Mouse (Mus musculus) liver, embryonic 16.5 days (tissue): ENCODE results near the gene Plekhg1. TPM values are rescaled to one million over a fixed set of nuclear protein-coding genes. Genes with fewer than 3 reads are reported as not detected.

ENCODE experiments used
- ATAC-seq: fragments of 200-750 bp; cut with Nextera tagmentation; 2 replicates; pipeline ENCODE4 v1.8.0; 2017; ENCODE audit warnings: low read depth, mild to moderate bottlenecking, moderate number of reproducible peaks, moderate library complexity
- H3K27ac ChIP-seq: fragments of 300-500 bp; sonication (generic); 2 replicates; pipeline ENCODE4 v1.5.1; 2014; ENCODE audit warnings: mild to moderate bottlenecking, low read length
- H3K27me3 ChIP-seq: fragments of 300-500 bp; sonication (generic); 2 replicates; pipeline ENCODE4 v1.6.1; 2014; ENCODE audit warnings: low read depth, low read length, mixed read lengths; ENCODE audit not compliant: control insufficient read depth, insufficient read depth
- H3K36me3 ChIP-seq: fragments of 300-500 bp; sonication (generic); 2 replicates; pipeline ENCODE4 v1.6.1; 2014; ENCODE audit warnings: mild to moderate bottlenecking; ENCODE audit not compliant: control insufficient read depth, insufficient read depth
- H3K4me1 ChIP-seq: fragments of 300-500 bp; sonication (generic); 2 replicates; pipeline ENCODE4 v1.6.1; 2014; ENCODE audit warnings: low read depth, low read length, mixed read lengths; ENCODE audit not compliant: control insufficient read depth
- H3K4me2 ChIP-seq: fragments of 300-500 bp; sonication (generic); 2 replicates; pipeline ENCODE4 v1.6.1; 2014; ENCODE audit warnings: low read depth, low read length, mixed read lengths
- H3K4me3 ChIP-seq: fragments of 300-500 bp; sonication (generic); 2 replicates; pipeline ENCODE4 v1.5.1; 2014; ENCODE audit warnings: low read depth, mild to moderate bottlenecking, low read length
- H3K9ac ChIP-seq: fragments of 300-500 bp; sonication (generic); 2 replicates; pipeline ENCODE4 v1.6.1; 2014; ENCODE audit warnings: low read depth, low read length
- H3K9me3 ChIP-seq: fragments of 300-500 bp; sonication (generic); replicated peaks from 2 replicates; pipeline ENCODE4 v1.6.1; 2016; ENCODE audit warnings: low read length; ENCODE audit not compliant: control insufficient read depth
- WGBS: fragments of 180-500 bp; shearing (Covaris S2); extraction: QIAGEN DNeasy Blood & Tissue Kit; methylation state at CpG from one replicate; pipeline ENCODE4 v1.1.7; 2014; ENCODE audit not compliant: insufficient replicate concordance; 5-methylcytosine and 5-hydroxymethylcytosine counted together
- polyA plus RNA-seq: library from polyadenylated mRNA; unstranded; fragments of >200 nt; fragmentation: Nextera tagmentation; extraction: Ambion mirVana; gene quantifications from 2 replicates; pipeline ENCODE4 v1.2.1, GENCODE M21; 2015

Plekhg1 gene
- polyA plus RNA-seq, 1 experiment from 2014 or later = 2.2 TPM

- Histone ChIP-seq H3K4me3 (no peak overlapping the region), H3K27me3 (no peaks in the 10 kb centered on the region), H3K27ac (no peak overlapping the region), H3K36me3 (no peaks in the 10 kb centered on the region), H3K9ac (no peak overlapping the region), H3K4me2 (no peak overlapping the region), H3K4me1 (no peaks in the 10 kb centered on the region), H3K9me3 (no peaks in the 10 kb centered on the region)
- whole genome bisulfite sequencing = 69% methylated on average over 5 of the region's 5 CpGs
- no peak for ATAC-seq
These were observed 29.0 kb downstream of the Plekhg1 start for GRCm38 (mm10) chr10:3769131-3769530.

DNA sequence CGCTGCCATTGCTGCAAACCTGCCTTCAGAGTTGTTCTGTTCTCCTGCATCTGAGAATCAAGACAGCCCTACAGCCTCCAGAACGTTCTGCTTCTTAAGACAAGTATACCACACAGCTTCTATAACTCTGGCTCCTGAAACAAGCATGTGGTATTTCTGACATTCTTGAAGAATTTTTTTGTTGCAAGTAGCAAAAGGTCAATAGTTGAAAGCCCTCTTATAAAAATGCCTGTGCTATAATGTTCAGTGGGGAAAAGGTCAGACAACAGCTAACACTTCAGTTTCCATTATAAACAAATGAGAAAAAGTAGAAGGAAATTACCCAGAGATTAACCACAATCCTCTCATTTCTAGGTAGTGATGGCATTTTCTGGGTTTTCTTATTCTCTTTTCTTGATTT lies 34.2 kb downstream of the Plekhg1 start:
- no peaks in the 10 kb centered on the region for H3K36me3 ChIP-seq
- no peak for ATAC-seq
- H3K9ac ChIP-seq = no peak overlapping the region
- 44% methylated on average over 2 of the region's 2 CpGs for WGBS
- H3K9me3 ChIP-seq = no peaks in the 10 kb centered on the region
- H3K27me3 ChIP-seq = no peaks in the 10 kb centered on the region
- H3K4me2 ChIP-seq = no peak overlapping the region
- no peak overlapping the region for H3K4me3 ChIP-seq
- H3K27ac ChIP-seq = no peak overlapping the region
- H3K4me1 ChIP-seq = no peaks in the 10 kb centered on the region

- H3K27ac ChIP-seq = no peak overlapping the region
- no peak overlapping the region for H3K4me3 ChIP-seq
- WGBS = 50% methylated on average over 2 of the region's 2 CpGs
- no peaks in the 10 kb centered on the region for H3K9me3 ChIP-seq
- H3K4me1 ChIP-seq = no peaks in the 10 kb centered on the region
- no peak overlapping the region for H3K4me2 ChIP-seq
- no peaks in the 10 kb centered on the region for H3K27me3 ChIP-seq
- ATAC-seq = no peak
- no peak overlapping the region for H3K9ac ChIP-seq
- no peaks in the 10 kb centered on the region for H3K36me3 ChIP-seq
These were observed 36.6 kb downstream of the Plekhg1 start for GRCm38 (mm10) chr10:3776761-3777160.

GRCm38 (mm10) chr10:3785362-3785761 lies 45.2 kb downstream of the Plekhg1 start:
- H3K4me1 ChIP-seq = no peaks in the 10 kb centered on the region
- no peak overlapping the region for H3K4me2 ChIP-seq
- H3K9ac ChIP-seq = no peak overlapping the region
- no peak overlapping the region for H3K4me3 ChIP-seq
- H3K27ac ChIP-seq = no peak overlapping the region
- 82% methylated on average over 4 of the region's 4 CpGs for WGBS
- H3K27me3 ChIP-seq = no peaks in the 10 kb centered on the region
- H3K9me3 ChIP-seq = no peaks in the 10 kb centered on the region
- no peak for ATAC-seq
- H3K36me3 ChIP-seq = no peaks in the 10 kb centered on the region

- H3K4me1 ChIP-seq = no peaks in the 10 kb centered on the region
- no peak overlapping the region for H3K9ac ChIP-seq
- 73% methylated on average over 4 of the region's 4 CpGs for WGBS
- no peak overlapping the region for H3K4me2 ChIP-seq
- no peaks in the 10 kb centered on the region for H3K9me3 ChIP-seq
- H3K27ac ChIP-seq = no peak overlapping the region
- no peaks in the 10 kb centered on the region for H3K27me3 ChIP-seq
- no peak for ATAC-seq
- no peaks in the 10 kb centered on the region for H3K36me3 ChIP-seq
- no peak overlapping the region for H3K4me3 ChIP-seq
These were observed 46.4 kb downstream of the Plekhg1 start for GRCm38 (mm10) chr10:3786531-3786930.

GRCm38 (mm10) chr10:3787006-3787405 lies 46.8 kb downstream of the Plekhg1 start:
- Histone ChIP-seq H3K27ac (no peak overlapping the region), H3K9ac (no peak overlapping the region), H3K4me3 (no peak overlapping the region), H3K9me3 (no peaks in the 10 kb centered on the region), H3K4me2 (no peak overlapping the region), H3K27me3 (no peaks in the 10 kb centered on the region), H3K4me1 (no peaks in the 10 kb centered on the region), H3K36me3 (no peaks in the 10 kb centered on the region)
- no peak for ATAC-seq
- 43% methylated on average over 5 of the region's 5 CpGs for WGBS

- 57% methylated on average over 3 of the region's 3 CpGs for WGBS
- Histone ChIP-seq H3K4me1 (no peaks in the 10 kb centered on the region), H3K4me3 (no peak overlapping the region), H3K9ac (no peak overlapping the region), H3K4me2 (no peak overlapping the region), H3K9me3 (no peaks in the 10 kb centered on the region), H3K27me3 (no peaks in the 10 kb centered on the region), H3K36me3 (no peaks in the 10 kb centered on the region), H3K27ac (no peak overlapping the region)
- ATAC-seq = no peak
These were observed 53.7 kb downstream of the Plekhg1 start for GRCm38 (mm10) chr10:3793825-3794224.

DNA sequence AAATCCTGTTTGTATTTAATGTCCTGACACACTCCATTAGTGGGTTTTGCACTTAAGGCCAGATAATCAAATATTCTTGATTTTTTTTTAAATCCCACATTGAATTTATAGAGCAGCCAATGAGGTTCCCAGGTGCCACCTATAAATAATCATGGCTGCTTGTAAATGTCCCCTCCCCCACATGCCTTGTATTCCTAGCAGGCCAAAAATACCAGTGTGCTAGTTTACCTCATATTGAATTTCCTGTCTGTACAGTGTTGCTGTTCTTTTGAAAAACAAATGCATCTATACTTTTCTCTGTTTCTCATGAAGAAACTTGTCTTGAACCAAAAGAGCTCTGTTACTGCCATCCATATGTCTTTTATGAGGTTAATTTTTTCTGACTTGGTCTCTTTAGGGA lies 59.3 kb downstream of the Plekhg1 start:
- no peak overlapping the region for H3K4me2 ChIP-seq
- no peaks in the 10 kb centered on the region for H3K27me3 ChIP-seq
- no peak overlapping the region for H3K9ac ChIP-seq
- no peaks in the 10 kb centered on the region for H3K36me3 ChIP-seq
- no peak overlapping the region for H3K4me3 ChIP-seq
- H3K9me3 ChIP-seq = no peaks in the 10 kb centered on the region
- H3K27ac ChIP-seq = no peak overlapping the region
- no peak for ATAC-seq
- H3K4me1 ChIP-seq = no peaks in the 10 kb centered on the region

DNA sequence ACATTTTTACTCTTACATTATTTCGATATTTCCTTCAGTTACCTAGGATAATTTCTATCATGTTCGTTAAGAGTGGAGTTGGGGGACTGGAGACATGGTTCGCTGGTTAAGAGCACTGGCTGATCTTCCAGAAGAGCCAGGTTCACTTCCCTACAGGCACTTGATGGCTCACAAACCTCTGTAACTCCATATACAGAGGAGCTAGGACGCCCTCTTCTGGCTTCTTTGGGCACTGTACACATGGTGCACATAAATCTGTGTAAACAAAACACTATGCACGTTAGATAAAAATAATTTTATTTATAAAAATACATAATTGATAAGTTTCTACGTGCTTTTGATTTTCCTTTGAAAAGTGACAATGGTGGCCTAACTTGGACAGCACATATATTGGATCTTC lies 61.1 kb downstream of the Plekhg1 start:
- H3K9ac ChIP-seq = no peak overlapping the region
- H3K36me3 ChIP-seq = no peaks in the 10 kb centered on the region
- H3K4me3 ChIP-seq = no peak overlapping the region
- no peak for ATAC-seq
- no peak overlapping the region for H3K4me2 ChIP-seq
- no peaks in the 10 kb centered on the region for H3K27me3 ChIP-seq
- no peak overlapping the region for H3K27ac ChIP-seq
- H3K4me1 ChIP-seq = no peaks in the 10 kb centered on the region
- 55% methylated on average over 6 of the region's 6 CpGs for WGBS
- no peaks in the 10 kb centered on the region for H3K9me3 ChIP-seq

DNA sequence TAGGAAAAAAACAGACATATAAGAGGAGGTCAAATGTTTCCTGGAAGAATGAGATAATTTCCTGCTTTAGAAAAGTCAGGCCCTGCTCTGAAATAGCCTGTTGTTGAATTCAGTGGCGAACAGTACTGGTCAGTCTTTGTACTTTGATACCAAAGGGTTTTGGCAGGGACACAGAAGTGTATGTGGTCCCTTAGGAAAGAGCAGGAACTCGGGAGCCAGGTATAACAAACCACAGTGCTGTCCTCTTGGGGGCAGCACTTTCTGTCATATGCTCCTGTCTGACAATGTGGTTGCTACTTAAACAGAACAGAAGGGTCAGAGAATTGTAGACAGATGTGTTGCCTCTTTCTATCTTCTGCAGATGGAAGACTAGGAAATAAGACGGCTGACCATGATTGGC lies 65.2 kb downstream of the Plekhg1 start:
- H3K36me3 ChIP-seq = no peaks in the 10 kb centered on the region
- ATAC-seq = peak; percentile 27; the same call in 1 of the 2 replicates
- H3K27me3 ChIP-seq = no peaks in the 10 kb centered on the region
- 28% methylated on average over 3 of the region's 3 CpGs for WGBS
- H3K9me3 ChIP-seq = no peaks in the 10 kb centered on the region
- H3K4me3 ChIP-seq = no peak overlapping the region
- no peaks in the 10 kb centered on the region for H3K4me1 ChIP-seq
- no peak overlapping the region for H3K27ac ChIP-seq
- H3K9ac ChIP-seq = no peak overlapping the region
- no peak overlapping the region for H3K4me2 ChIP-seq
